Mouse (Mus musculus): ENCODE measurements at regions not wholly inside any gene's neighbourhood (a gene's known extent, or its start where the extent isn't known, plus 50 kb on each side); places are given as distances from the start of the nearest gene placed in this dataset.

DNA sequence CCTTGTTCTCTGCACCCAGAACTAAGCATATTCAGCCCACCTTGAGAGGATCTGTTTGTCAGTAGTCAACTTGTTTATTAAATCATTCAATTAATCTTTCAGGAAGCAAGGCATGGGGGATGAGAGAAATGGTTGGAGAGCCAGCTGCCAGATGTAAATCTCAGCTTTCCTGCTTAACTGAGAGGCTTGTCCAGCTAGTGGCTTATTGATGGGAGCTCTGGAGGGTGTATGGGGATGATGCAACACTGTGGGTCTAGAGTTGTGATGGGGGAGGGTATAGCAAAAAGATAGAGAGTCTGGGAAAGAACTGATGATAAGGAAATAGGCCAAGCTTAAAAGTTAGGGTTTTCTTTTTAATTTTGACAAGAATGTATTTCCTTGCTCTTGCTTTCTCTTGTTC, 2163.3 kb downstream of the 9330182O14Rik start:
- DNase-seq (ENCODE audit: low spot score): no peak

DNA sequence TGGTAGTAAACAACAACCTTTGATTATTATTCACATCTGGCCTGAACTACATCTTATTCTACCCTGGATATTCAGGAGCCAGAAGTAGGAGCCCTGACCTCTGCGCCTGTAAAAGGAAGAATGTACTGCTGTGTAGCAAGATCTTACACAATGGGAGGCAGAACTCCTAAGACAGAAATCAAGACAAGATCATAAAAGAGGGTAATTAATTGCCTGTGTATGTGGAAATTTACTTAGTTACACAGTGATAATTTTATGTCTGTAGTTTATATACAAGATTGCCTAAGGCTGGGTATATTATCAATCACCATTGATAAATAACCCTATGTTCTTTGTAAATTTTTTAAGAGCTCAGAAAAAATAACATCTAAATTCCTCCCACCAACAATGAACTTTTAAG, 2167.8 kb downstream of the 9330182O14Rik start:
- no peak for DNase-seq (ENCODE audit: low spot score)

DNA sequence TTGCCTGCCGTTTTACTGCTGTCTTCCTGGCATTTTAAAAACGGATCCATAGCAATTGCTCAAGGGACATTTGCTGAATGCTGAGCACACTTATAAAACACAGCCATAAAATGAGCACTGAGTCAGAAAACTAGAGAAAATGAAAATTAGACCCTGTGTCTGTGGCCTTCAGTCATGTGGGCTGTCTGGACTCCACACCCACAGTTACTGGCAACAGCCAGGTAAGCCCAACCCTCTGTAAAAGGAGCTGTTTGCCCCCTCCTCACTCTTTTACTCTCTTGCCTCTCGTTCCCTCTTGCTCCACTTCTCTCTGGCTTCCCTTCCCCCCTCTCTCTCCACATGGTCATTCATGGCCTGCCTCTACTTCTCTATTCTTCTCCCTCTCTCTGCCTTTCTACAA, 2169.9 kb downstream of the 9330182O14Rik start:
- no peak for DNase-seq (ENCODE audit: low spot score)

DNA sequence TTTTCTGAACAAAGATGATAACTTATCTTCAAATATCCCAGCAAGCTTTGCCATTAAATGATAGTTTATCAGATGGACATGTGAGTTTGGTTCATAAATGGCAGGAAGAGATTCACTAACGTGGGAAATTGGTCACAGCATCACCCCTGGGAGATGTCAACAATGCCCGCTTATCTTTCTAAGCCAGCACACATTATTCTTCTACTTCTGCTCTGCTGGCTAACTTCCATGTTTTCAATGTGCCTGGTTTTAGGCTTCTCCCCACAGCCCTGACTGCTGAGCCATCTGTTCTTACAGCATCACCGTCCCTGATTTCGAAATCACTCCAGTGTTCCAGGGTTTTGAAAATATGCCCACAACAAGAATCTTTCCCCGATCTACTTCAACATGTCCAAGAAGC, 2175.4 kb downstream of the 9330182O14Rik start:
- DNase-seq (ENCODE audit: low spot score): no peak

DNA sequence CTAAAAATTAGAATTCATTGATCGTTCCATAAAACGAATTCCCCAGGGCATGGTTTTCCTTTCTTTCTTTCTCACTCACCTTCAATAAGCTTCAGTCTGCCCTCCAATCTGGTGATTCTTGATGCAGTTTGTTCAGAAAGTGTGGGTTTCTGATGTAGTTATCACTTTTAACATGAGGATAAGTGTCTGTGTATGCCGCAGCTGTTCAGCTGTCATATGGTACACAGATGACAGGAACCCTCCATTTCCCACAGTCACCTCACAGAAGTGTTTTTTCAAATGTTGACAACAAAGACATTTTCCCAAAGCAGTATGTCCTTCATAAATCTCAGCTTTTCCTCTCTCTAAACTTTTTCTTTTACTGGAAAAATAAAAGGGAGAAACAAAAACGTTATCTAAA, 2177.0 kb downstream of the 9330182O14Rik start:
- no peak for DNase-seq (ENCODE audit: low spot score)

DNA sequence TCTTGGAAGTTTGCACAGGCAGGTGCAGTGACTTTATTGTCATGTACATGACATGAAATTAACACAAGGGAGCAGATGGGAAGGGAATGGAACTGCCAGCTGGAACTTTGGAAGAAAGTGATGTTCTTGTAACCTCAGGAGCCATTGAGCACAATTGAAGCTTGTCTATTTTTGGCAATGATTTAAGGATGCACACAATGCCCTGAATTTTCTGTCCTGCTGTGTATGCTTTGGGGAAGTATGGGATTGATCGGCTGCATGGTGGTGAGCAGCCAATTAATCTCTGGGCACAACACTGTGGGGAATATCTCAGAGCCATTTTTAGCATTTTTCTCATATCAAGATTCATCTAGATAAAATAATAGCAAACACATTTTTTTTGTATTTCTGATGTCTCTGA, 2186.2 kb downstream of the 9330182O14Rik start:
- DNase-seq (ENCODE audit: low spot score): no peak

DNA sequence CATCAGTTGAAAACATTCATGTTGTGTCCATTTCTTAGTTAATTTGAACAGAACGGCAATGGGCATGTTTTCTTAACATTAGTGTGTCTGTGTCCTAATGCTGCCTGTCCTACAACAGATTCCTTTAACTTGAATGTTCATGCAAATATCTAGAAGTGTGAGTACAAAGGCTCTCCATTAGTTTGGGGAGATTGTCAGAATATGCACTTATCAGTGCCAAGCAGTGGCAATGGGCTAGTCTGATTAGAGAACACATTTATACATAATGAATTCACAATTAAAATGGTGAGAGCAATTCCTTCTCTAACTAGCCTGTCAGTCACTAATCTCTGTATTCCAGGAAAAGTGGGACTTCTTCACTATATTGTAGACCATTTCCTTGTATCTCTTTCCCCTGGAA, 2188.8 kb downstream of the 9330182O14Rik start:
- DNase-seq (ENCODE audit: low spot score): no peak

DNA sequence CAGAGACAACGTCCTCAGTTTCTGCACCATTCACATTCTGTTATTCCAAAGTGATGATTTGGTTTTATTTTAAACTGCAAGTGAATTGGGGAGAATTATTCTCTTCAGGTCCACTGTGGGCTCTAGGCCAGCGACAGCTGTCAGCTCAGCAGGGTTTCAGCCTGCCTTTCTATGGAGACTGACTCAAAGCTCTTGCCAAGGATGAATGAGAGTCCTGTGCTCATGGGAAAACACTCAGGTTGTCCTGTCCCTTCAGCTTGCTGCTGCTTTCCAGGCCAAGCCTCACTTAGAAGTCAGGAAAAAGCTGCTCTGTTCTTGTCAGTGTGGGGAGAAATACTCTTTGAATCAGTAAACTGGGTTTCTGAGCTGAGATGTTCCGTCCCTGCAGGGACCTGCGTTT, 2191.1 kb downstream of the 9330182O14Rik start:
- no peak for DNase-seq (ENCODE audit: low spot score)

DNA sequence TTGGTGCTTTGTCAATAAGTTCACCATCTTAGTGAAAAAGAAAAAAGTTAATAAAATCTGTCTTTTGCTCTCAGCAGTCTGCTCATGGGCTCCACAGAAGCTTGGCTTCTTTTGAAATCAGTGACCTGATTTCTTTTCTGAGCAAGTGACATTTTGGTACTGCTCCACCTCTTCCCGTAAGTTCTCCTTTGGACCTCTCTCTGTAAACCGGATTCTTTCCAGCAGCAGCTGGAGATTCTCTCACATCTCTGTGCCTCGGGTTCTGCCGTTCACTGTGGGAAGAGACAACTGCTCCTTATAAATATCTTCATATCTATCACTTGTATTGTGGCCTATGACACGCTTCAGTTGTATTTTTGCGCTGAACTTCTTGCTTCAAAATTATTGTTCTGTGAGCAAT, 2194.4 kb downstream of the 9330182O14Rik start:
- no peak for DNase-seq (ENCODE audit: low spot score)

DNA sequence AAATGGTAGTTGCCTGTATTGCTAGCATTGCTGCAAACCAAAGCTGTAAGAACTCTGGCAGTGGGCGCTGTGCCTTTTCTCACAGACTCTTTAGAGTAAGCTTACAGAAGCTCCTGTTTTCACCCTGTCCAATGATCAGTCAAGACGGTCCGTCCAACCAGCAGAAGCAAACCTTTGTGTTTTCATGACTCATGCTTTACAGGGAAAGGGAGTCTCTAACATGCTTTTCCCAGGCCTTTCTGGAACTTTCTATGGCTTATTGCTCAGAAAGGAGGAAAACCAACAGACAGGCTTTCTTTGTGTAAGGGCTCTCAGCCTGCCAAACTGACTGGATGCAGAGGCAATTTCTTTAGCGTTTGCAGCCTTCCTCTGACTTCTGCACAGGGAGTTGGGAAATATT, 2195.6 kb downstream of the 9330182O14Rik start:
- DNase-seq (ENCODE audit: low spot score): no peak

DNA sequence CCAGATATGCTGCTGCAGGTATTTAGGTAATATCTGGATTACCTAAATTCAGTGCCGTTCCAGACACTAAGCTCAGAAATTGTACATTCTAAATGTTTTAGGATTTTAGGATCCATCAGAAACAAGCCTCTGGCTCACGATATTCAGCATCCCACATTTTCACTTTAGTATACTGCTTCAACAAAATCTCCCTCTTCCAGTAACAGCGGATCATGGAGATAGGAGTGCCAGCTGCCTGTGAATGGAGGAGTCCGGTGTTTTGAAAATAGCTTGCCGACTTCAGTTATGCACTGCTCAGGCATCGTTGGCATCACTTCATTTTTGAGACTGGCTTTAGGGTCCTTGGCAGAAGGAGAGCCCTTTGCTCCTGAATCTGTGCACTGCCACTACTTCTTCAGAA, 2199.5 kb downstream of the 9330182O14Rik start:
- DNase-seq (ENCODE audit: low spot score): no peak

DNA sequence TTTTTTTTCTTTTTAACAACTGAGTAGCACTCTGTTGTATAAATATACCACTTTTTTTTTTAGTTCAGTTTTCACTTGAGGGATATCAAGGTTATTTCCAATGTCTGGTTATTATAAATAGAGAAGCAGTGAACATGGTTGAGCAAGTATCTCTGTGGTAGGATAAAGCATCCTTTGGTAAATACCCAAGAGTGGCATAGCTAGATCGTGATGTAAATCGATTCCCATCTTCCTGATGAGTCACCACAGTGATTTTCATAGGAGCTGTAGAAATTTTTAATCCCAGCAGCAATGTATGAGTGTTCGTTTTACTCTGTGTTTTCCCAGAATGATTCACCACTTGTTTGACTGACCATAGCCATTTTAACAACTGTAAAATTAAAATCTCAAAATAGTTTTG, 2212.0 kb downstream of the 9330182O14Rik start:
- no peak for DNase-seq (ENCODE audit: low spot score)

DNA sequence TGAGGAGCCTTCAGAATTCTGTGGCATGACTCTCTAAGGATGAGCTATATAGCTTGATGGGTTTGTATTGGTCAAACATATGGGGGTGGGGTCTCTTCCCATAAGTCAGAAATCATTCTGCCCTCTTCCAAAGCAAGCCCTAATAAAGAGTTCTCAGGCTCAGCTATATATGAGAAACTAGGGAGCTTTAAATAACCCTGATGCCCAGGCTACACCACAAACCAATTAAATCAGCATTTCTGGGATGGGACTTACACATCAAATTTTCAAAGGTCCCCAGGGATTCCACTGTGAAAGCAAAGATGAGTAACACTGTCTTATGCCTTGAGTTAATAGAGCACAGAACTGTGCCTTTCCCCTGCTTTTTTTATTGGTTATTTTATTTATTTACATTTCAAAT, 2227.7 kb downstream of the 9330182O14Rik start:
- no peak for DNase-seq (ENCODE audit: low spot score)

DNA sequence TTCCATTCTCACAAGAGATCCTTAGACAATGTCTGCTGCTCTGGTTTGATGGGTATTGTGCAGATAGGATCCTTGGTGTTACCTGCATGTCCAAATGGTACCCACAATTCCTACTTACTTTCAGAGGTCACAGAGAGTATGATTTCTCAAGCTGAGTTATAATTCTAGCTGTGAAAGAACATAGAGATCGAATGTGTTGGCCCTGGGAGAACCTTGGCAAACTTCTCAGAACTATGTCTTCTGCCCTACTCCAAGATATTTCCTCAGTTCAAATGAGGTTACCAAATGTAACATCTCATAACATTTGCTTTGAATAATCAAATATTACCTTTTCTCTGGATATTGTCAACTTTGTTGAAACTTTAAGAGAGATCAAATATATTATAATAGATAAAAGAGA, 2230.8 kb downstream of the 9330182O14Rik start:
- no peak for DNase-seq (ENCODE audit: low spot score)

DNA sequence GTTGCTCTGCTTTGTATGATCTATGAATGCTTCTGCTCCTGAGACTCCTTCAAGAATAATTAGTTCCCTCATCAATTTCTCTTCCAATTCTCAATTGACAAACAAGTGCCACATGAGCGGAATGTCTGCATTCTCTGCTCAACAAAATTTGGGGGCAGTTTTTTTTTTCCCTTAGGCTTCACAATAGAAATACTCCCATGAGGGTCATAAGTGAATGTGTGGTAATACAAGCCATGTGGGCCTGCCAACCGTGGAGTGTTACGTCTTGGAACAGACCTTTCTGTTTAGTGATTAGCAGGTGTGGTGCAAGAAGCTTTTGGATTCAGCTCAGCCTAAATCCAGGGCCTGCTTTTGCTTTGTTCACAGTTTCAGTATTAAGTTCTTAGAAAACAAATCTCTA, 2232.6 kb downstream of the 9330182O14Rik start:
- DNase-seq (ENCODE audit: low spot score): no peak

DNA sequence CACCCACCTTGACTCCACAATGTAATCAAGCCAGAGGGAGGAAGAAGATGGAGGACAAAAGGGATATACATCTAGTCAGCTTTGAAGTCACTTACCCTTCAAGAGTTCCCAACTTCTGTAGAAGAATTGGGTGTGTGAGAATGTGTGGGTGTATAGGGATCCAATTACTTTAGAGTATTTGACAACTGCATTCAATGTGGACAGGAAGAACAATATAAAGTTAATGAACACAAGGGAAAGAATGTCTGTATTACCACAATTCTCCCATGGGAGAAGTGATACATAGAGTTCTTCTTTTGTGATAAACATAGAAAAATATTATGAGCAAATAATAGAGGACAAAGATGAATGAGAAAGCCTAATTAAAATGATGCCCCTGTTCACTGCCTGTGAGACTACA, 2235.4 kb downstream of the 9330182O14Rik start:
- DNase-seq (ENCODE audit: low spot score): no peak

DNA sequence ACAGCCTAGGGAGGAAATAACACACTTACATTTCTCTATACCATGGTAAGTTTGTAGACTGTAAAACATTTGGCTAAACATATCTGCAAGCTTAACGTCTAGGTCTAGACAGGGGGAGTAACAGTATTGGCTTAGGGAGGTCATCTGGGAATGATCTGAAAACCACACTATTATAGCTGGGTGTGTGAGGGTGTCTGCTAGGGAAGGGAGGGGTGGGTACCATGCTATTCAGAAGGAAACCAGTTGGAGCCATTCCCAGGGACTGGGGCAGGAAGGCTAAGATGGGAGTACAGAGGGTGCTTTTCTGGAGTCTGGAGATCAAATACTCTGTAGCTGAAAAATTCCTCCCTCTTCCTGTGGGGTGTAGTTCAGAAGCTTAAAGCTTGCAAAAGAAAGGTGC, 2235.9 kb downstream of the 9330182O14Rik start:
- DNase-seq (ENCODE audit: low spot score): no peak

DNA sequence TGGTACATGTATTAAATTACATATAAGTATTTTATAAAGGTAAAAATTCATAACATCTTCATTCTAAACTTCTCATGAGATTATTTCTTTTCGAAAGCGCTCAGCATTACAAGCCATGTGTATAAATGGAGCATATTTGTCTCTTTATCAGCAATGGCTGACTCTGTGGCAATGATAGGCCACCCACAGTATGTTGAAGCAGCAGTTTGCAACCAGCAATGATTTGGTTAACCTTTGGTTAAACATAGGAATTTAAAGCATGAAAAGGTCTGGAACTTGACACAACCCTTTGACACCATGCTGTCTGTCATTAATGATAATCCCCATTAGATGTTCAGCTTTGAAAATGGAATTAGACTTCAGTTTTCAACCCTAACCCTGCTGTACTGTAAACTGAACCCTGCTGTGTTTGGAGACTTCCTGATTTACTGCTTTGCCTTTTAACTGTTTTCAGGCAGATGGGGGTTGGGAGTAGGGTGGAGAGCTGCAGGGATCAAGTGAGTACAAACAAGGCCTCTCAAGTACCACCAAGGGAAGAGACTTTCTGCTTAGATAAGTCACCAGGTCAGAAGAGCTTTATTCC, 2238.6 kb downstream of the 9330182O14Rik start:
- no peak for DNase-seq (ENCODE audit: low spot score)
